9 mouse cellular contexts compared by ENCODE assay signal in genomic region chr9:35044458-35044857, GRCm38 (mm10).
DNase-seq lines count a peak whose midpoint lies in the region; ATAC-seq lines count a peak whose summit lies in the region.
"Had no signal": no experiment of that assay in that cellular context is flagged by ENCODE, and none has a peak within 500 bp of the region (broad histone marks: within the 10 kb centered on the region; RNA-seq: fewer than 3 reads in every experiment).

No protein-coding gene starts in this region.

- peaks cover 47% of the 10 kb centered on the region for H3K4me1 ChIP-seq in limb, embryonic 15.5 days

- no peaks in the 10 kb centered on the region for H3K27me3 ChIP-seq in limb, embryonic 15.5 days

- peaks cover 24% of the 10 kb centered on the region for H3K36me3 ChIP-seq in limb, embryonic 15.5 days

- peak; percentile 60 for DNase-seq in gastrocnemius, postnatal 14 days
- no peak for DNase-seq in gastrocnemius, adult 18-20 months (ENCODE audit: low spot score)
- peak; percentile 26 for DNase-seq in urinary bladder, postnatal 25 days (ENCODE audit: low spot score)
- no peak for DNase-seq in urinary bladder, adult 2 months (ENCODE audit: low spot score)
- DNase-seq in testis, postnatal 10 days (ENCODE audit: low spot score) = peak; percentile 81
- no peak for DNase-seq in frontal cortex, postnatal 10 days (ENCODE audit: low spot score in 2 of 2)

- no peak overlapping the region for H3K9ac ChIP-seq in limb, embryonic 15.5 days

- ATAC-seq in limb, embryonic 15.5 days (ENCODE audit: insufficient number of reproducible peaks, low FRiP score, low TSS enrichment, low read depth) = no peak
- ATAC-seq in granulocyte monocyte progenitor cell, adult 5-6 weeks (replicated peaks; ENCODE audit: poor library complexity, severe bottlenecking) = no peak

- 16% methylated on average over 15 of the region's 15 CpGs for WGBS in limb, embryonic 15.5 days

- no peak overlapping the region for H3K4me2 ChIP-seq in limb, embryonic 15.5 days

- H3K9me3 ChIP-seq in limb, embryonic 15.5 days = no peaks in the 10 kb centered on the region

- H3K4me3 ChIP-seq in limb, embryonic 15.5 days = no peak overlapping the region
- H3K4me3 ChIP-seq: myocyte had no signal

- intact Hi-C loops in gastrocnemius, postnatal 14 days (cut with DNase I; ENCODE audit: low total_unique reads) = no loop called here

- peak overlapping the region; percentile 90 for H3K27ac ChIP-seq in limb, embryonic 15.5 days

Comparison
In these comparisons a context has a peak if more than half of its experiments do, and no peak if none do; other contexts are left out.
1. DNase-seq: peak in gastrocnemius, postnatal 14 days (single experiment), urinary bladder, postnatal 25 days (single experiment) and testis, postnatal 10 days (single experiment); none in gastrocnemius, adult 18-20 months (single experiment), urinary bladder, adult 2 months (single experiment) and frontal cortex, postnatal 10 days (0 of 2).